Mouse (Mus musculus): ENCODE results near the gene Cadps.

Cadps gene

GRCm38 (mm10) chr14:12507018-12507417 is 315.9 kb downstream of the Cadps start:
- DNase-seq (ENCODE audit: low read depth, low spot score), result no peak

GRCm38 (mm10) chr14:12504191-12504947 is 318.5 kb downstream of the Cadps start:
- DNase-seq (ENCODE audit: low read depth, low spot score), result no peak

- no peak for DNase-seq (ENCODE audit: low read depth, low spot score)
Observed at GRCm38 (mm10) chr14:12462206-12462605, 360.7 kb downstream of the Cadps start.

- DNase-seq (ENCODE audit: low read depth, low spot score), result no peak
Observed at GRCm38 (mm10) chr14:12459700-12460099, 363.2 kb downstream of the Cadps start.

GRCm38 (mm10) chr14:12455064-12455591 is 367.8 kb downstream of the Cadps start:
- no peak for DNase-seq (ENCODE audit: low read depth, low spot score)

GRCm38 (mm10) chr14:12450807-12451206 is 372.1 kb downstream of the Cadps start:
- no peak for DNase-seq (ENCODE audit: low read depth, low spot score)

- DNase-seq (ENCODE audit: low read depth, low spot score), result no peak
Observed at GRCm38 (mm10) chr14:12448883-12449282, 374.0 kb downstream of the Cadps start.

GRCm38 (mm10) chr14:12441019-12441418 is 381.9 kb downstream of the Cadps start:
- no peak for DNase-seq (ENCODE audit: low read depth, low spot score)

- DNase-seq (ENCODE audit: low read depth, low spot score), result no peak
Observed at GRCm38 (mm10) chr14:12437976-12438375, 384.9 kb downstream of the Cadps start.

GRCm38 (mm10) chr14:12437422-12437821 is 385.5 kb downstream of the Cadps start:
- no peak for DNase-seq (ENCODE audit: low read depth, low spot score)

- DNase-seq (ENCODE audit: low read depth, low spot score), result no peak
Observed at GRCm38 (mm10) chr14:12436903-12437368, 385.9 kb downstream of the Cadps start.

GRCm38 (mm10) chr14:12428021-12428654 is 394.7 kb downstream of the Cadps start:
- DNase-seq (ENCODE audit: low read depth, low spot score), result no peak

GRCm38 (mm10) chr14:12425311-12425710 is 397.6 kb downstream of the Cadps start:
- no peak for DNase-seq (ENCODE audit: low read depth, low spot score)

GRCm38 (mm10) chr14:12410276-12410675 is 412.6 kb downstream of the Cadps start:
- DNase-seq (ENCODE audit: low read depth, low spot score), result no peak

GRCm38 (mm10) chr14:12409811-12410210 is 413.1 kb downstream of the Cadps start:
- DNase-seq (ENCODE audit: low read depth, low spot score), result no peak

- no peak for DNase-seq (ENCODE audit: low read depth, low spot score)
Observed at GRCm38 (mm10) chr14:12406588-12406987, 416.3 kb downstream of the Cadps start.

GRCm38 (mm10) chr14:12405201-12405600 is 417.7 kb downstream of the Cadps start:
- DNase-seq (ENCODE audit: low read depth, low spot score), result no peak

GRCm38 (mm10) chr14:12404724-12405123 is 418.2 kb downstream of the Cadps start:
- no peak for DNase-seq (ENCODE audit: low read depth, low spot score)

- no peak for DNase-seq (ENCODE audit: low read depth, low spot score)
Observed at GRCm38 (mm10) chr14:12404052-12404451, 418.8 kb downstream of the Cadps start.

GRCm38 (mm10) chr14:12400116-12400515 is 422.8 kb downstream of the Cadps start:
- no peak for DNase-seq (ENCODE audit: low read depth, low spot score)

- DNase-seq (ENCODE audit: low read depth, low spot score), result peak; percentile 9
Observed at GRCm38 (mm10) chr14:12397561-12397960, 425.3 kb downstream of the Cadps start.

GRCm38 (mm10) chr14:12394318-12394717 is 428.6 kb downstream of the Cadps start:
- no peak for DNase-seq (ENCODE audit: low read depth, low spot score)

Data from ZHBTc4 (cell line).